Mouse (Mus musculus): Measurements from ENCODE around the gene Setd1a. TPM values are rescaled to one million over a fixed set of nuclear protein-coding genes. Genes with fewer than 3 reads are reported as not detected.

The Setd1a gene
- total and polyA plus RNA-seq, 3 experiments: 8.6 to 18.5 (median 16.3) TPM

DNA sequence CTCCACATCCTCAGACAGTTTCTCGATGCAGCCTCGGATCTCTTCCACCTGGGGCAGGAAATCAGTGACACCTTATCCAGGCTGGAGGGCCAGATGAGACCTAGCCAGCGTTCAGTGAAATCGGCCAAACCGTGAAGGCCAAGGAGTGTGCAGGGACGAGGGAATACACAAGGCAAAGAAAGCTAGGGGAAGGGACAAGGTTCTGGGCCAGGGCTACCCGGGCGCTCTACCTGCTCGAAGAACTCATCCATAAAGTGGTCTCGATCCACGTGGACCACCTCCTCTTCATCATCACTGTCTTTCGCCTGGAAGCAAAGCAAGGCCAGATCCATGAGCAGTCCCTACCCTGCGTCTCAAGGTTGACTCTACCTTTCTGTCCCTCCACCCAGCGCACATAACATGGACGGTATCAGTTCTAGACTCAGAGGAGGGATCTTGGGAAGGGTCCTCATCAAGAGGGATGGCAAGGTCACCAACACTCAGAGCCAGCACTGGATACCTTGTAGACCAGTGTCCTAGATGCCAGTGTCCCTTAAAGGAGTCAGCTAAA, 38.7 kb downstream of the Setd1a start:
- intact Hi-C loops (cut with DNase I): loop anchor here (1.0 to 10.0 kb wide), 2 partner anchors 27 to 390 kb away; partner anchors contain the start of gene Cox6a2
- Histone ChIP-seq H3K36me3 (ENCODE audit: control insufficient read depth, insufficient read depth, low read length) (no peaks in the 10 kb centered on the region), H3K27ac (peak overlapping the region; percentile 83)

GRCm38 (mm10) chr7:127815954-127816821, 39.7 kb downstream of the Setd1a start:
- peaks cover 10% of the 10 kb centered on the region for H3K4me1 ChIP-seq (ENCODE audit: control insufficient read depth, insufficient read depth, low read length)
- no peaks in the 10 kb centered on the region for H3K79me2 ChIP-seq (replicated peaks; ENCODE audit: control insufficient read depth, insufficient read depth, low read length)
- DNase-seq: peak; percentile 65 to 71
- H3K27ac ChIP-seq: peak overlapping the region; percentile 18
- TF ChIP-seq POLR2A (IDR thresholded peaks at IDR 0.05; ENCODE audit: insufficient read depth, low read depth, low read length) (no peak), EP300 (IDR thresholded peaks at IDR 0.05; ENCODE audit: insufficient read depth, low read depth, low read length) (peak; percentile 30; the same call in 1 of the 2 replicates), CTCF (IDR thresholded peaks at IDR 0.05) (peak; percentile 59)
- no peaks in the 10 kb centered on the region for H3K36me3 ChIP-seq (ENCODE audit: control insufficient read depth, insufficient read depth, low read length)
- WGBS: 45% methylated on average over 15 of the region's 15 CpGs
- intact Hi-C loops (cut with DNase I): loop anchor here (1.0 to 10.0 kb wide), 2 partner anchors 26 to 389 kb away; partner anchors contain the start of gene Cox6a2
- no peak overlapping the region for H3K4me3 ChIP-seq
- H3K27me3 ChIP-seq (ENCODE audit: control insufficient read depth, insufficient read depth, low read length): no peaks in the 10 kb centered on the region
- no peak overlapping the region for H3K9ac ChIP-seq (ENCODE audit: low read depth, low read length)

More for the DNA sequence above, 38.7 kb downstream of the Setd1a start:
- Histone ChIP-seq H3K4me1 (ENCODE audit: control insufficient read depth, insufficient read depth, low read length) (peaks cover 10% of the 10 kb centered on the region), H3K27me3 (ENCODE audit: control insufficient read depth, insufficient read depth, low read length) (no peaks in the 10 kb centered on the region), H3K79me2 (replicated peaks; ENCODE audit: control insufficient read depth, insufficient read depth, low read length) (no peaks in the 10 kb centered on the region), H3K4me3 (no peak overlapping the region), H3K9ac (ENCODE audit: low read depth, low read length) (no peak overlapping the region)
- no peak for TF ChIP-seq CTCF (IDR thresholded peaks at IDR 0.05)
- no peak for TF ChIP-seq EP300 (IDR thresholded peaks at IDR 0.05; ENCODE audit: insufficient read depth, low read depth, low read length)
- TF ChIP-seq POLR2A (IDR thresholded peaks at IDR 0.05; ENCODE audit: insufficient read depth, low read depth, low read length): no peak
- WGBS: 87% methylated on average over 15 of the region's 15 CpGs
- DNase-seq: no peak

GRCm38 (mm10) chr7:127817053-127817452, 40.6 kb downstream of the Setd1a start:
- Histone ChIP-seq H3K79me2 (replicated peaks; ENCODE audit: control insufficient read depth, insufficient read depth, low read length) (no peaks in the 10 kb centered on the region), H3K4me3 (no peak overlapping the region), H3K27me3 (ENCODE audit: control insufficient read depth, insufficient read depth, low read length) (no peaks in the 10 kb centered on the region), H3K9ac (ENCODE audit: low read depth, low read length) (no peak overlapping the region), H3K36me3 (ENCODE audit: control insufficient read depth, insufficient read depth, low read length) (no peaks in the 10 kb centered on the region), H3K27ac (no peak overlapping the region), H3K4me1 (ENCODE audit: control insufficient read depth, insufficient read depth, low read length) (peaks cover 10% of the 10 kb centered on the region)
- DNase-seq: no peak
- intact Hi-C loops (cut with DNase I): loop anchor here (10.0 kb wide), 1 partner anchor 388 kb away; the partner anchor contains the start of gene Cox6a2
- TF ChIP-seq EP300 (IDR thresholded peaks at IDR 0.05; ENCODE audit: insufficient read depth, low read depth, low read length): no peak
- TF ChIP-seq CTCF (IDR thresholded peaks at IDR 0.05): no peak
- no peak for TF ChIP-seq POLR2A (IDR thresholded peaks at IDR 0.05; ENCODE audit: insufficient read depth, low read depth, low read length)
- WGBS: 64% methylated on average over 7 of the region's 7 CpGs

DNA sequence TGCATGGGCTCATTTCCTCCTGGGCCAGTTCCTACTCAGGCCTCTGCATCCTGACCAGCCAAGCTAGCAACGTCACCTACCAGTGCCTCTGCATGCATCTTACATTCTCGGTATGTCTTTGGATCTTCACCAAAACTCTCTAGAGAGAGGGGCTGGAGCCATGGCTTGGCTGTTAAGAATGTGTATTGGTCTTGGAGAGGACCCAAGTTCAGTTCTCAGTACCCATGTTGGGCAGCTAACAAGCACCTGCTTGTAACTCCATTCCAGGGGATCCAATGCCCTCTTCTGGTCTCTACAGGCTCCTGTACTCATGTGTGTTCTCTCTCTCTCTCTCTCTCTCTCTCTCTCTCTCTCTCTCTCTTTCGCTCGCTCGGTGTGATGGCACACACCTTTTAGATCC, 41.3 kb downstream of the Setd1a start:
- H3K4me3 ChIP-seq: no peak overlapping the region
- H3K27me3 ChIP-seq (ENCODE audit: control insufficient read depth, insufficient read depth, low read length): no peaks in the 10 kb centered on the region
- DNase-seq: no peak
- WGBS: 81% methylated on average over 5 of the region's 5 CpGs
- H3K27ac ChIP-seq: no peak overlapping the region
- TF ChIP-seq EP300 (IDR thresholded peaks at IDR 0.05; ENCODE audit: insufficient read depth, low read depth, low read length) (no peak), POLR2A (IDR thresholded peaks at IDR 0.05; ENCODE audit: insufficient read depth, low read depth, low read length) (no peak)
- H3K36me3 ChIP-seq (ENCODE audit: control insufficient read depth, insufficient read depth, low read length): no peaks in the 10 kb centered on the region
- H3K79me2 ChIP-seq (replicated peaks; ENCODE audit: control insufficient read depth, insufficient read depth, low read length): no peaks in the 10 kb centered on the region
- peaks cover 10% of the 10 kb centered on the region for H3K4me1 ChIP-seq (ENCODE audit: control insufficient read depth, insufficient read depth, low read length)
- no peak overlapping the region for H3K9ac ChIP-seq (ENCODE audit: low read depth, low read length)
- intact Hi-C loops (cut with DNase I): loop anchor here (10.0 kb wide), 1 partner anchor 387 kb away; the partner anchor contains the start of gene Cox6a2

- H3K36me3 ChIP-seq (ENCODE audit: control insufficient read depth, insufficient read depth, low read length): no peaks in the 10 kb centered on the region
- no peaks in the 10 kb centered on the region for H3K79me2 ChIP-seq (replicated peaks; ENCODE audit: control insufficient read depth, insufficient read depth, low read length)
- intact Hi-C loops (cut with DNase I): no loop called here
- no peaks in the 10 kb centered on the region for H3K4me1 ChIP-seq (ENCODE audit: control insufficient read depth, insufficient read depth, low read length)
- no peak overlapping the region for H3K9ac ChIP-seq (ENCODE audit: low read depth, low read length)
- no peak for DNase-seq
- 54% methylated on average over 13 of the region's 13 CpGs for WGBS
- no peak overlapping the region for H3K27ac ChIP-seq
- H3K27me3 ChIP-seq (ENCODE audit: control insufficient read depth, insufficient read depth, low read length): no peaks in the 10 kb centered on the region
- H3K4me3 ChIP-seq: no peak overlapping the region
- TF ChIP-seq EP300 (IDR thresholded peaks at IDR 0.05; ENCODE audit: insufficient read depth, low read depth, low read length) (no peak), CTCF (IDR thresholded peaks at IDR 0.05) (no peak), POLR2A (IDR thresholded peaks at IDR 0.05; ENCODE audit: insufficient read depth, low read depth, low read length) (no peak)
Observed at GRCm38 (mm10) chr7:127820836-127821509, 44.5 kb downstream of the Setd1a start.
